Mouse (Mus musculus): Measurements from ENCODE around the gene Naa60. TPM values are rescaled to one million over a fixed set of nuclear protein-coding genes. Genes with fewer than 3 reads are reported as not detected.
A peak's percentile ranks its signal among the peaks of the same experiment; 100 is the strongest.

Naa60 gene
- total RNA-seq, 2 experiments from 2014 or later = 126 to 140 TPM

GRCm38 (mm10) chr16:3884201-3885064 is 12.3 kb downstream of the Naa60 start, which contains the start of the genes Zfp597 and Gm20695:
Gene Zfp597 (minus strand): TSS chr16:3884561.
Gene Gm20695 (plus strand): TSS chr16:3884648.
- DNase-seq (ENCODE audit: low spot score in 2 of 2) = peak; percentile 95 to 96
- intact Hi-C loops (cut with DNase I) = loop anchor here (1.0 to 10.0 kb wide), 3 partner anchors 12 to 140 kb away; partner anchors contain the start of genes 1700037C18Rik, Cluap1, Naa60 and Zfp263

- DNase-seq (ENCODE audit: low spot score in 2 of 2) = peak in 1 of 2 experiments; percentile 22
- intact Hi-C loops (cut with DNase I) = loop anchor here (2.0 to 10.0 kb wide), 2 partner anchors 24 to 140 kb away; partner anchors contain the start of genes 1700037C18Rik, Cluap1 and Zfp263
Measured at GRCm38 (mm10) chr16:3885065-3885670, 13.0 kb downstream of the Naa60 start.

- peak in 1 of 2 experiments; percentile 54 for DNase-seq (ENCODE audit: low spot score in 2 of 2)
- intact Hi-C loops (cut with DNase I) = no loop called here
Measured at GRCm38 (mm10) chr16:3891621-3892295, 19.6 kb downstream of the Naa60 start.

GRCm38 (mm10) chr16:3893739-3894138 is 21.6 kb downstream of the Naa60 start:
- intact Hi-C loops (cut with DNase I) = no loop called here
- DNase-seq (ENCODE audit: low spot score in 2 of 2) = no peak

- DNase-seq (ENCODE audit: low spot score in 2 of 2) = no peak
- intact Hi-C loops (cut with DNase I) = no loop called here
Measured at GRCm38 (mm10) chr16:3895173-3895792, 23.1 kb downstream of the Naa60 start.

GRCm38 (mm10) chr16:3896046-3896445 is 23.9 kb downstream of the Naa60 start:
- intact Hi-C loops (cut with DNase I) = no loop called here
- DNase-seq (ENCODE audit: low spot score in 2 of 2) = no peak

GRCm38 (mm10) chr16:3896553-3896952 is 24.4 kb downstream of the Naa60 start:
- DNase-seq (ENCODE audit: low spot score in 2 of 2) = no peak
- intact Hi-C loops (cut with DNase I) = no loop called here

GRCm38 (mm10) chr16:3907471-3907870 is 35.3 kb downstream of the Naa60 start:
- intact Hi-C loops (cut with DNase I) = no loop called here
- no peak for DNase-seq (ENCODE audit: low spot score in 2 of 2)

- intact Hi-C loops (cut with DNase I) = loop anchor here (2.0 kb wide), 2 partner anchors 24 to 94 kb away; partner anchors contain the start of genes Gm20695, Slx4 and Zfp597
- peak; percentile 96 to 97 for DNase-seq (ENCODE audit: low spot score in 2 of 2)
Measured at GRCm38 (mm10) chr16:3908537-3909111, 36.4 kb downstream of the Naa60 start, which contains the start of the genes 1700037C18Rik and Cluap1. Gene 1700037C18Rik (minus strand): TSS chr16:3908689. Gene Cluap1 (plus strand): TSS chr16:3908801.

- intact Hi-C loops (cut with DNase I) = loop anchor here (2.0 kb wide), 2 partner anchors 24 to 94 kb away; partner anchors contain the start of genes Gm20695, Slx4 and Zfp597
- DNase-seq (ENCODE audit: low spot score in 2 of 2) = no peak
Measured at GRCm38 (mm10) chr16:3909118-3909517, 36.9 kb downstream of the Naa60 start.

GRCm38 (mm10) chr16:3920756-3921155 is 48.6 kb downstream of the Naa60 start:
- DNase-seq (ENCODE audit: low spot score in 2 of 2) = no peak
- intact Hi-C loops (cut with DNase I) = no loop called here

GRCm38 (mm10) chr16:3923515-3923914 is 51.3 kb downstream of the Naa60 start:
- DNase-seq (ENCODE audit: low spot score in 2 of 2) = no peak
- intact Hi-C loops (cut with DNase I) = no loop called here

- intact Hi-C loops (cut with DNase I) = no loop called here
- DNase-seq (ENCODE audit: low spot score in 2 of 2) = no peak
Measured at GRCm38 (mm10) chr16:3923966-3924365, 51.8 kb downstream of the Naa60 start.

- no peak for DNase-seq (ENCODE audit: low spot score in 2 of 2)
- intact Hi-C loops (cut with DNase I) = no loop called here
Measured at GRCm38 (mm10) chr16:3928582-3928981, 56.4 kb downstream of the Naa60 start.

- peak; percentile 16 to 24 for DNase-seq (ENCODE audit: low spot score in 2 of 2)
- intact Hi-C loops (cut with DNase I) = no loop called here
Measured at GRCm38 (mm10) chr16:3929151-3929550, 57.0 kb downstream of the Naa60 start.

- DNase-seq (ENCODE audit: low spot score in 2 of 2) = peak in 1 of 2 experiments; percentile 20
- intact Hi-C loops (cut with DNase I) = no loop called here
Measured at GRCm38 (mm10) chr16:3933536-3933935, 61.4 kb downstream of the Naa60 start.

- intact Hi-C loops (cut with DNase I) = no loop called here
- no peak for DNase-seq (ENCODE audit: low spot score in 2 of 2)
Measured at GRCm38 (mm10) chr16:3934091-3934490, 61.9 kb downstream of the Naa60 start.

- intact Hi-C loops (cut with DNase I) = no loop called here
- DNase-seq (ENCODE audit: low spot score in 2 of 2) = no peak
Measured at GRCm38 (mm10) chr16:3934701-3935100, 62.5 kb downstream of the Naa60 start.

GRCm38 (mm10) chr16:3951141-3951540 is 79.0 kb downstream of the Naa60 start:
- no peak for DNase-seq (ENCODE audit: low spot score in 2 of 2)
- intact Hi-C loops (cut with DNase I) = no loop called here
